Mouse (Mus musculus): ENCODE measurements around the gene Asah2. TPM values are rescaled to one million over a fixed set of nuclear protein-coding genes. Genes with fewer than 3 reads are reported as not detected.
A peak's percentile ranks its signal among the peaks of the same experiment; 100 is the strongest.

Asah2 gene
- total RNA-seq, 2 experiments from 2014 or later = 7.2 to 7.3 TPM

DNA sequence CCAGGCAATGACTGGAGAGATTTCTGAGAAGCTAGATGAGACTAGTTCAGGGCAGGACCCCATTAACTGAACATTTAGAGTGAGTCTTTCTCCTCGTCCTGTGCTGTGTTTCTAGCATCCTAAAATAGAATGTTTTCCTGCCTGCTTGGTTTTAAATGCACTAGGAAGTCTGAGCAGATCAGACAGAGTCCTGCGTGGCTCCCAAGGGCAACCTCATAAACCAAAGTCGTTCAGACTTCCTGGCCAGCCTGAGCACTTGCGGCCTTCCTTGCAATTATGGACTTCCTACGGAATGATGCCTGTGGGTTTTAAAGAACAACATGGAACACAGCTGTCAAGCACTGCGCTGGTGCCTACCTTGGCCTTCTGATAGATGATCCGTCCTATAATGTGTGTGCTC lies 89.4 kb downstream of the Asah2 start:
- intact Hi-C loops (cut with DNase I) = no loop called here
- DNase-seq (ENCODE audit: low spot score in 2 of 2) = no peak

DNA sequence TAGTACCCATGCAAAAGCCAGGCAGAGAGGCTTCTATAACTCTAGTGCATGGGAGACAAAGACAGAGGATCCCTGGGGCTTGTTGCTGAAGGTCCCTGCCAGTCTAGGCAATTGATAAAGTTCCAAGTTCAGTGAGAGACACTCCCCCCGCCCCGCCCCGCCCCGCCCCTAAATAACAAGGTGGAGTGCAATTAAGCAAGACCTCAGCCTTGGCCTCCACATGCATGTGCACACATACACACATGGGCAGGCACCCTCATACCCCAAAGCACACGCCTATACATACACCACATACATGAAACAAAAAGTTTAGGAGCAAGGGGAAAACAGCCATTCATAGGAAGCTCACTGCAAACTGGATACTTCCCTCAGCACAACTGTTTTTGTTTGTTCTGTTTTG lies 90.0 kb downstream of the Asah2 start:
- DNase-seq (ENCODE audit: low spot score in 2 of 2) = no peak
- intact Hi-C loops (cut with DNase I) = no loop called here

DNA sequence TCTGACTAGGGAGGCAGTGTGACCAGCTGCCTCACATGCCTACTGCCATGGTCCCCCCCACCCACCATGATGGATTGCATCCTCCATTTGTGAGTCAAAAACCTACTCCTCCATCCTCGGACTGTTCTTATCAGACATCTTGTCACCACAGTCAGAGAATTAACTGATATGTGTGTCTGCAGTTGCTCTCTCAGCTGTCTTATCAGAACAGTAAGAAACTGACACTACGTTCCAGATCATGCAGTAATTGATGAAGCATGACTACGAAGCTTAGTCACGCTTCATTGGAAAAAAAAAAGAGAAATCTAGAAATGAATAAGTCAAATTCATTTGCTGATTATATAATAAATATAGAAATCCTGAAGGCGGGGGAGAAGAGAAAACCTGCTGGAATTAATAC lies 105.4 kb downstream of the Asah2 start:
- no peak for DNase-seq (ENCODE audit: low spot score in 2 of 2)
- intact Hi-C loops (cut with DNase I) = no loop called here

DNA sequence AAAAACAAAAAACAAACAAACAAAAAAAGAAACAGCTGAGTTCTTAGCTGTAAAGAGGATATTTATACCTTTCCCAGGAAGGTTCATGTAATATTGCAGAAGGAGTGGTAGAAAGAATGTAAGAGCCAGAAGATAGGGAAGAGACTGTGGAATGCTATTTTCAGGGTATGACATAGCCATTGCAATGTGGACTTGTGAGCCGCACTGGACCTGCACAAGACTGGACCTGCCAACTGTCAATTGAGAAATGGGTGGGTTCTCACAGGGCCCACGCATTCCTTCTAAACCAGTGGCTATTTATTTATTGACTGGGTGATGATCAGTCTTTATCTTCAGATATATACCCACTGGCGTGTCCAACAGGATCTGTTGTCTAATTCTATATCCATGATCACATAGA lies 111.1 kb downstream of the Asah2 start:
- no peak for DNase-seq (ENCODE audit: low spot score in 2 of 2)
- intact Hi-C loops (cut with DNase I) = no loop called here

DNA sequence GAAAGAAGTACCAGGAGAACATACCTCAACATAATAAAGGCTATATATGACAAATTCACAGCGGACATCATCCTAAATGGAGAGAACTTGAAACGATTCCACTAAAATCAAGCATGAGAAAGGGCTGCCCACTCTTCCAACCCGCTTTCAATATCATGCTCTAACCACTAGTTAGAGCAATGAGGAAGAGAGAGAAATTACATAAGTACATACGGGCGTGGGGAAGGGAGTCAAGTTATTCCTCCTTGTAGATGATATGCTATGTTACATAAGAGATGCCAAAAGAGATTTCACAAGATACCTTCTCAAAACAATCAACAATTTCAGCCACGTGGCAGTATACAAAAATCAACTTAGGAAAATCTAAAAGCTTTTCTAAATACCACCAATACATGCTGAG lies 117.0 kb downstream of the Asah2 start:
- no peak for DNase-seq (ENCODE audit: low spot score in 2 of 2)
- intact Hi-C loops (cut with DNase I) = no loop called here

DNA sequence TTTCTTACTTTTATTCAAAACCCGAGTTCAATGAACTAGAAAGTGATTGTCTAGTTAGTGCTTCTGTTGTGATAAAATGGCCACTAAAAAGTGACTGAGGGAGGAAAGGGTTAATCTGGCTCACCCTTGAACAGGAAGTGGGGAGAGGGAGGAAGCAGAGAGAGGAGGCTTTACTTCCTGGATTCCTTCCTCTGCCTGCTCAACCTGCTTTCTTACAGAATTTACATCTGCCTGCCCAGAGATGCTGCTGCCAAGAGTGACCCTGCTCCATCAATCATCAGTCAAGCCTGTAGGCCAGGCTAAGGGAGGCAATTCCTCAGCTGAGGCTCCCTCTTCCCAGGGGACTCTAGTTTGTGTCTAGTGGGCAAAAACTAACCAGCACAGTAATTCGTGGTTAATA lies 132.1 kb downstream of the Asah2 start:
- intact Hi-C loops (cut with DNase I) = loop anchor here (10.0 kb wide), 2 partner anchors 509 to 709 kb away; partner anchors contain the start of gene Minpp1

DNA sequence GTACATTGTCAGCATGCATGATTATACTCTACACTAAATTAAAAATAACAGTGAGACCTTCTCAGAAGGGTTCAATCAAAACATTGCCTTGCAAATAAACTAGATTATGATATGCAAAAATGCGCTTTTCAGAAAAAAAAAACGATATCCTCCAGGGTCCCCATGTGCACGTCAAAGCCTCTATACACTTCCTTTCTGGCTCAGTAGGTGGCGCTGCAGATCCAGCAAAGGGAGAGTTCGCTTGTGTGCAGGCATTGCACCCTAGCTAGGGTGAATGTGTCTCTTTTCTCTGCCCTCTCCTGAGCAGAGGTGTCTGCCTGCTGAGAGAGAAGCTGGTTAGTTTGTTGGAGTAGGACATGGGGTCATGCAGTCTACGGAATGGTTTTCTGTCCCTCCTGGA lies 136.0 kb downstream of the Asah2 start:
- intact Hi-C loops (cut with DNase I) = loop anchor here (5.0 to 10.0 kb wide), 4 partner anchors 60 to 713 kb away; partner anchors contain the start of gene Minpp1
- DNase-seq (ENCODE audit: low spot score in 2 of 2) = peak; percentile 79 to 85

More for the DNA sequence above, 132.1 kb downstream of the Asah2 start:
- DNase-seq (ENCODE audit: low spot score in 2 of 2) = no peak

DNA sequence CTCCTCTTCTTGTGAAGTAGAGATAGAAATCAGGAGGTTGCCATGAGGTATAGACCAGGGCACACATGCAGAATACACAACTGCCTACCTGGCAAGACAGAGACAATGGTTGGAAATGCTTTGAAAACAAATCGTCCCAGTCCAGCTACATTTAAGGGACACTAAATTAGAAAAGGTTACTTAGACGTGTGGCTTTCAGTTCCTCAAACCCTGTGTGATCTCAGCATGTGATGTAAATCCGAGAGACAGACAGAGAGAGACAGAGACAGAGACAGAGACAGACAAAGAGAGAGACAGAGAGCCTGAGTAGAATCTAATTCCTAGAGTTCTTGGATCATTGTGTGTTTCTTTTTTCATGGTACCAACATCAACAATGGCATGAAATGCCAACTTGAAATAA lies 136.6 kb downstream of the Asah2 start:
- DNase-seq (ENCODE audit: low spot score in 2 of 2) = no peak
- intact Hi-C loops (cut with DNase I) = loop anchor here (5.0 to 10.0 kb wide), 4 partner anchors 61 to 713 kb away; partner anchors contain the start of gene Minpp1

DNA sequence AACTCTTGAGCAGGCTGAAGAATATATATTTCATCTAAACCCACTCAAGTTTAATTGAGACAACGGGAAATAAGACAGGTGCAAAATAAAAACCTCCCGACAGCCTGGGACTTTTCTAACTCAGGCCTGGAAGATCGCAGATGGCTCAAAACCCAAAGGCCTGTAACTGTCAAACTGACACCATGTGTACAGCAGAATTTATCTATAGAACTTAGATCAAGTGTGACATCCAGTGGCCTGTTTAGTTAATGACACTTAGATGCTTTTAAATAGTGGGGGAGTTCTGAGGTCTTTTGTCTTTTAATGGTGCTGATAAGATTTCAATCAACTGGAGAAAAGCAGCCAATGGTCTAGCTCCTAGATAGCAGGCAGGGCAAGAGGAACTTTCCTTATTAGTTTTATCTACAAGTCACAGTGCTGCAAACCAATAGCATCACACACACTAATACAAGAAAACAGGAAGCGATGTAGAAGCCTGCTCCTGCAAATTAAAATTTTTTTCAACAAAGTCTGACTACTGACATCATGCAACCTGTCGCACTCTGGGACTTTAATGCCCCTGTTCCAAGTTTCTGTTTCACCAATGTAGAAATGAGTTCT lies 140.0 kb downstream of the Asah2 start:
- intact Hi-C loops (cut with DNase I) = loop anchor here (5.0 kb wide), 2 partner anchors 106 to 211 kb away; no protein-coding TSS in a partner anchor
- DNase-seq (ENCODE audit: low spot score in 2 of 2) = peak in 1 of 2 experiments; percentile 26

DNA sequence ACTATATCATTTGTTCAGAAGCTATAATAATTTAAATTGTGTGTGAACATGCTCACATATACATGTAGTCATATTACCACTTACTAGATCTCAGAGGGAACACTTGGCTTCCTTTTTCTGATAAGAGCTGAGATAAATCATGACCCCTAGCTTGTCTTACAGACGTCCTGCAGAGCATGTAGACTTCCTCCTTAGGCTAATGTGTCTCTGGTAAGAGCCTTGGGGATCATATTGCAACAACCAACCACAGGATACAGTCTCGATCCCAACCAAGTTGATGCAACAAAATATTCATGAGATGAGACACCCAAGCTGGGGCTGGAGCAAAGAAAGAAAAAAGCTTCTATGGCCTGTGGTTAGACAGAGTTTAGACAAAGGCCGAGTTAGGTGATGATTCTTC lies 144.9 kb downstream of the Asah2 start:
- no peak for DNase-seq (ENCODE audit: low spot score in 2 of 2)

DNA sequence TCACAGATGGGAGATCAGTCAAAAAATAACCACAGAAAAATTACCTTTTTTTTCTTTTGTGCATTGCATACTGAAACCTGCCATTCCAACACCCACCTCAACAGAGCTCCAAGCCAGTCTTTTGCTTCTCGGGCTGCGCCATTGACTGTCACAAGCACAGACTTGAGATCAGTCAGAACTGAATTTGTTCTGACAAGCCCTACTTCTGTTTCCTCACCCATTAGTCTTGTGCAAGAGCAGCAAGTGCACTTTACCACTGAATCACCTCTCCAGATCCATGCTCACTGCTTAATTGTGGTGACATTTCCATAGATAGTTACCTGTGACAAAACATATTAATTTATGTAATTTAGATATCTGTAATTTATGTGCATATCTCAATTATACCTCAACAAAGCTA lies 147.6 kb downstream of the Asah2 start:
- DNase-seq (ENCODE audit: low spot score in 2 of 2) = no peak
- intact Hi-C loops (cut with DNase I) = no loop called here

More for the DNA sequence above, 144.9 kb downstream of the Asah2 start:
- intact Hi-C loops (cut with DNase I) = no loop called here

DNA sequence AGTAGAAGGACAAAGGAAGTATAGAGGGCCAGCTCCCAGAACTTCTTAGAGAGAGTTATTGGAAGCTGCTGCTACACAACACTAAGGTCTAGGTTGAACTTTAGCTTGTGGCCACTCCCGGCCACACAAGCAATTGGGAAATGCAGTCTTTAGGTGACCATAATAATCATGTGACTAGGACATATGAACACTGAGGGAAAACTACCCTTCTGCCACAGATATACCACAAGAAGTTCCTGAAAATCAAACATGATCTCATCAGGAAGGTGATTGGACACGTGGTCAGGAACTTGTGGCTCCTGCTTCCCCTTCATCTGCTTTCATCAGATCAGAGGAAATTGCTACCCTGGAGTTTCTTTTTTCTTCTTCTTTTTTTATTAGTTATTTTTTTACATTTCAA lies 151.7 kb downstream of the Asah2 start:
- no peak for DNase-seq (ENCODE audit: low spot score in 2 of 2)
- intact Hi-C loops (cut with DNase I) = no loop called here

DNA sequence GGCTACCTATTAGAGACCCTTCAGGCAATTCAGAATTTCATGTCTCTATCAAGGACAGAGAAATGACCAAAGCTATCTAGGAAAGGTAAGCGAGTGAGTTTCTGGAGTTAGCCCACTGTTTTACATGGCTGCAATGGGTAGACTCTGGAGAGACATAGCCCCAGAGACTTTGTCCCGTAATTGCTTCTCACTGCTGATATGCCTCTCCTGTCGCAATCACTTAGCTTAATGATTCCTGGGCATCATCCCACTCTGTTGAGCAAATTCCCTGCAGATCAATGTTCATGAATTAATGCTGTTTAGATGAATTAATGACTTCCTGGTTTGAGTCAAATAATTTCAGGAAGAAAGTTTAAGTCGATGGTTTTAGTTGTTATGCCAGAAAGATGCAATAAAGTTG lies 153.3 kb downstream of the Asah2 start:
- intact Hi-C loops (cut with DNase I) = no loop called here
- DNase-seq (ENCODE audit: low spot score in 2 of 2) = no peak

DNA sequence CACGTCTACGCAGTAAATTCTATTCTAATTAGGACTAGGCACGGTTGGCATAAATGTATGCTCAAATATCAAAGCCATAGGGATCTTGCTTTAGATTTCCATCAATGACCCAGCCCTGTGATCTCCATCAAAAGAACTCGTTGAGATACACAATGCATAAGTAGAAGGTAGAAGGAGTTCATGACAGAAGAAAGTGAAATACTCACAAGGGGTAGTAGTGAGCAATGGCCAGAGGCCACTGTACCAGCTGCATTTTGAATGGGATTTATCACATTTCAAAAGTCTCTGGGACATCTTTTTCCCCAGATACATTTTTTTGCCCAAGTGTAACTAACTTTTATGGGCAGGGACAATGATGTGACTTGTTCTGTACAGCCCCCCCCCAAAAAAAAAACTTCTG lies 153.7 kb downstream of the Asah2 start:
- intact Hi-C loops (cut with DNase I) = no loop called here
- DNase-seq (ENCODE audit: low spot score in 2 of 2) = no peak

DNA sequence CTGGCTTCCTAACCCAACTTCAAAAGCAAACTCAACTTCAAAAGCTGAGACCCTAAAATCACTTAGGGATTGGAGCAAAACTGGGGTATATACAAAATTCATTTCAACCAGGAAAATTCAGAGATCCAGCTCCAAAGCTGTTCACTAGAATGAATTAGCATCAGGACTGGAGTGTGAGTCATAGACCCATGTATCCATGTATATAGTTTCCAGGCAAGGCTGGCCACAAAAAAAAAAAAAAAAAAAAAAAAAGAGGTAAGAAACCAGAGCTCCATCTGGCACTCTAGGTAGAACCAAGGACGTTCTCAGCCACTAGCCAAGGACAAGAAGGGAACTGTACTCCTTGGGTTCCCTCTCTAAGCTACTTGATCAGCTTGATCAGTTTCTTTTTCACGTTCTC lies 154.2 kb downstream of the Asah2 start:
- intact Hi-C loops (cut with DNase I) = no loop called here
- peak in 1 of 2 experiments; percentile 26 for DNase-seq (ENCODE audit: low spot score in 2 of 2)

DNA sequence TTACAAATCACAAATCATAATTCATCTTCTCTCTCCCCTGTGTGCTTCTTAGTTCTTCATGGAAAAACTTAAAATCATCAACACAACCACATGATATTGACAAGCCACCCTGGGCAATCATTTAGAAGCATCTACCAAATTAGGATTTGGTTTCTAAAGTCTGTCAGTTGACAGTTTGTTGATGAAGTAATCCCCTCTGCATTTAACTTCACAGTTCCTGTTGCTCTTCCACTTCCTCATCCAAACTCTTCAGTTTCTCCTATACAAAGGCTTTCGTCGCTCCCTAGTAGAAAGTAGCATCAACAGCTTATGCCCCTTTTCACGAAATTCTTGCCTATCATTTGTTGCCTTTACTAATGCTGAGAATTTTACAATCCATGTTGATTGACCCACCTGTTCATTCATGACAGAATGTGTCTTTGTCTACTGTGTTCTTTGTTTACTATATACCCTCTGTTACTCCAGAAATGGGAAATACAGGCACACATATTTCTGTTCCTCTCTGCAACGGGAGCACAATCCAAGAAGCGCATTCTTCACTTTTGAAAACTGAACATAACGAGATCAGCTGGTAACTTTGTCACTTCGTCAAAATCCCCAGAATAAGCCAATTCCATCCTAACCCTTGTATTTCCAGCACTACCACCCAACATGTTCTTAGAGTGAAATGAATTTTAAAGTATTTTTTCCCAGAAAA lies 157.1 kb downstream of the Asah2 start:
- DNase-seq (ENCODE audit: low spot score in 2 of 2) = no peak
- intact Hi-C loops (cut with DNase I) = no loop called here

Other genes starting within 250 kb of the Asah2 start
- gene A1cf, start 239.4 kb downstream of the Asah2 start, total RNA-seq (2021) = not detected

Measured in left cerebral cortex, postnatal 25 days (tissue).